Mouse (Mus musculus): ENCODE measurements around the gene Strn4.

The Strn4 gene

DNA sequence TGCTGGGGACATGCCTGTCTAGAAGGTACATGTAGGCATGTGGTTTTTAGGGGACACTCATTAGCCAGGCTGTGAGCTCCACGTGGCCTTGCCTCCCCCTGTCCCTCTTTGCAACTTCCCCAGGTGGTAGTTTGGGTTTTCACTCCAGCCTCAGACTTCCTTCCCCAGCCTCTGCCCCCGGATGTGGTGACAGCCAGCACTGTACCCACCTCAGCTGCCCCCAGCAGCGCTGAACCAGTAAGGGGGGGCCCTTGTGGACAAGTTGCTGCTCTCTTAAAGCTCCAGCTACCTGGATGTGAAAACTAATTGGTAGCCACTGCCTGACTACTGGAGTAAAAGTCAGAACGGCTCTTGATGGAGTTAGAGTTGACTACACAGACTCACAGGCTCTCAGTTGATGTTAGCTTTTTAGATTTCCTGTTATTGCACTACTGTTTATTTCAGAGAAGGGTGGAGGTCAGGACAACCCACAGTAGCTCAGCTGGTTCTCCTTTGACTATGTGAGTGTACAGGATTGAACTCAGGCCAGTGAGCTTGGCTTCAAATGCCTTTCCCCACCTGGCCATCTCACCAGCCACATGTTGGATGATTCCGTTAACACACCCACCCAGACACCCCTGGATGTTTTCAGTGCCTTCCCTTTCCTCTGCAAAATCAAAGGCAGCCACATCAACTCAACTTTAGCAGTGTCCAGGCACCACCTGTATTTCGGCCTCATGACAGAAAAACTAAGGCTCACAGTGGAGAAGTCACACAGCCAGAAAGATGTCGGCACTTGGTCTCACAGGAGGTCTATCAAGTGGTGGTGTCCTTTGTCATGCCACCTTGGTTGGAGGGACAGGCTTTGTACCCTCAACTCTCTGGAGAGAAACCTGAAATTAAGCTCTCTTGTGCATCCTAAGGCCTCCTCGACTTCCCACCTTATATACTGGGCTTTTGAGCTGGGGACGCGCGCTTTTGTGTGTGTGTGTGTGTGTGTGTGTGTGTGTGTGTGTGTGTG, 26.2 kb downstream of the Strn4 start:
- DNase-seq (ENCODE audit: low read depth), result peak; percentile 89

DNA sequence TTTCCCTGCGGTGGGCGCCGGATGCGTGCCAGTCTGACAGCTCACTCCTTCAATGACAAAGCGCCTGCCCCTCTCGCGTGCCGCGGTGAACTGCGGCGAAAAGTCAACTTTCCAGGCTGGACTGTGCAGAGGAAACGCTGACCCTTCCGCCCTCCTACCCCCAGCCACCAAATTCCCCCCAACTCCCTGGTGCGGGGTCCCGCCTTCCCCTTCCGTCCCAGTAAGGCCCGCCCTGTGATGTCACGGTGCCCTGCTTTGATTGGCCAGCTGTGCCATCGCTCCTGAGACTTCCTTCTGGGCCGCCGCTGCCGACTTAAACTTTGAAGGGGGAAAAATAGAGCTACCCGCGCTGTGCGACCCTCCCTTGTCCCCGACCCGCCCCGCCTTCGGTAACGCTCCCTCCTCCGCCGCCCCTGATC, 27.0 kb downstream of the Strn4 start, which contains the start of gene Prkd2:
Prkd2 (plus strand) TSS at position 258 of the 419 bp plus-strand sequence.
- peak; percentile 92 for DNase-seq (ENCODE audit: low read depth)

DNA sequence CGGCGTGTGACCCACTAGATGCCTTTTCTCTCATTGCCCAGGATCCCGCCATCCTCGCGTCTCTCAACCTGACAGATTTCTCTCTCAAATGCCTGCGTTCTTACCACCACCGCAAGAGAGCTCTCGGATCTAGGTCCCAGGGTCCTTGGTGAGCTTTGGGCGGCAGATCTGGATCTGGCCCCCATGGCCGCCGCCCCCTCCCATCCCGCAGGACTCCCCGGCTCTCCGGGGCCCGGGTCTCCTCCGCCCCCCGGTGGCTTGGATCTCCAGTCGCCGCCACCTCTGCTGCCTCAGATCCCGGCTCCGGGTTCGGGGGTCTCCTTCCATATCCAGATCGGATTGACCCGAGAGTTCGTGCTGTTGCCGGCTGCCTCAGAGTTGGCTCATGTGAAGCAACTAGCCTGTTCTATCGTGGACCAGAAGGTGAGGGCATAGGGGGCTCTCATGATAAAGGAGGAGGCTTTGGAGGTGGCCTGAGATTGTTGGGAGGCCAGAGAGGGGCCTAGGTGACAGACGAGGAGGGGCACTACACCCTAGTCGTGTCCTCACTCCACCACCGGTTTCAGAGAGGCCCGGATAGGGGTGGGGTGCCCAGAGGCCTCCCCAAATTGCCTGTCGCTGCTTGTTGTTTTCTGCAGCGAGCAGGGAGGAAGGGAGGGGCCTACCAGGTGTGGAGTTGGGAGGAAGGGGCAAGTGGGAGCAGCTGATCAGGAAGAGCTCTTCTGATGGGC, 27.9 kb downstream of the Strn4 start:
- peak; percentile 74 for DNase-seq (ENCODE audit: low read depth)

DNA sequence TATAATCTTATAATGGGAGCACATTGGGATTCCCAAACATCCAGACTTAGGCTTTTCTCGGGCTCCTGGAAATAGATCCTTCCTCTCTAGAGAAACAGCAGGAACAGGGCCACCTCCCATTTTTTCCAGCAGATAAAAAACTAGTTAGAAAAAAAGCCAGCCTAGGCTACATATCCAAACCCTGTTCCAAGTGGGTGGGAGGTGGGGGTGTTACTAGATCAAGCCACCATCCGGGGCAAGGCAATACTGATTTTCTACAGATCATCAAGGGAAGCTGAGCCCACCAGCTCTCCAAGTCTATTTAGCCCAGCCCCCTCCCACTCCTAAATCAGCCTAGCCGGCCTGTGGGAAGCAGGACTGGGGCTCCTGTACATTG, 29.0 kb downstream of the Strn4 start:
- peak; percentile 35 for DNase-seq (ENCODE audit: low read depth)

DNA sequence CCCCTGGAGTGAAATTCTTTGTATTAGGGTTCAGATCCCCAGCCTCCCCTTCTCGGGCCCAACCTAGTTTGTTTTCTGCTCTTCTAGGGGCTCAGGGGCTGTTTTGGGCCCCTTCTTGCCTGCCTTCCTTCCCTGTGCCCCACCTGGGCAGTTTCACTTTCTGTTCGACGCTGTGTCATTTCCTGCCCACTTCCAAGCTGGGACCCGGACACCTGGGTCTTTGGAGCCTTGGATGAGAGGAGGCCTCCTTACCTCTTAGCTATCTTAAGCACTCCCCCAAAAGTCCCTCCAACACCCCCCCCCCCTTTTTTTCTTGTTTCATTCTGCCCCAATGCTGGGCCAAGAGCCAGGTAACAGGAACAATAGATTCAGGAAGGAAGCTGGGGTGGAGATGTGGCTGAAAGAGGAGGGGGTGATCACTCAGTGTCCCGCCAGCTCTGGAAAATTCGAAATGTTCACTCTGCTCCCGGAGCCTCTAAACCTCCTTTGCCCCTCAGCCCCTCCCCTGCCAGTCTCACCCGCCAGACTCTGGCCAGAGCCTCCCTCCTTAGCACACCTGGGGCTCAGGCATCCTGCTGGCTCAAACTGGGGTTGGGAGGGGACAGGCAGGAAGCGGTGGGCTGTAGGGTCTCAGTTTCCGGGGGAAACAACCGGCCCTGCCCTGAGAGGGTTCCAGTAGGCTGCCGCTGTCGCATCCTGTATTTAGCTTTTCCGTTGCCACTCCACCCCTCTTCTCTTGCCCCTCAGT, 29.6 kb downstream of the Strn4 start:
- DNase-seq (ENCODE audit: low read depth), result peak; percentile 83

DNA sequence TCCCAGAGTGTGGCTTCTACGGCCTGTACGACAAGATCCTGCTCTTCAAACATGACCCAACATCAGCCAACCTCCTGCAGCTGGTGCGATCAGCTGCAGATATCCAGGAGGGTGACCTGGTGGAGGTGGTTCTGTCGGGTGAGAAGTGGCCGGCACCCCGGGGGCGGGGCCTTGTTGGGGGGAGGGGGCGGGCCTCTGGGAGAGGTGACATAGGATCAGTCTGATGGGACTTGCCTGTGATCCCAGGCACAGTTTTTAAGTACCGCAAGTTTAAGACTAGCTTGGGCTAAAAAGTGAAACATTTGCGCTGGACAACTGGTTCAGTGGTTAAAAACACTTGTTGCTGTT, 30.1 kb downstream of the Strn4 start:
- DNase-seq (ENCODE audit: low read depth), result no peak

DNA sequence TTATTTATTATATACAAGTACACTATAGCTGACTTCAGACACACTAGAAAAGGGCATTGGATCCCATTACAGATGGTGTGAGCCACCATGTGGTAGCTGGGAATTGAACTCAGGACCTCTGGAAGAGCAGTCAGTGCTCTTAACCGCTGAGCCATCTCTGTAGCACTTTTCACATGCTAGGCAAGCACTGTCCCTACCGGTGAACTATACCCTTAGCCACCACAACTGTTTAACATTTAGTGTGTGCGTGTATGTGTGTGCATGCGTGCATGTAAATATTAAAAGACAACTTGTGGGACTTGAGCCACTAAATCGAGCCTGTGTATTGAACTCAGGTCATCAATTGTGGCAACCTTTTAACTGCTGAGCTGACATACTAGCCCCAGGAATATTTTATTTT, 31.1 kb downstream of the Strn4 start:
- DNase-seq (ENCODE audit: low read depth), result no peak

DNA sequence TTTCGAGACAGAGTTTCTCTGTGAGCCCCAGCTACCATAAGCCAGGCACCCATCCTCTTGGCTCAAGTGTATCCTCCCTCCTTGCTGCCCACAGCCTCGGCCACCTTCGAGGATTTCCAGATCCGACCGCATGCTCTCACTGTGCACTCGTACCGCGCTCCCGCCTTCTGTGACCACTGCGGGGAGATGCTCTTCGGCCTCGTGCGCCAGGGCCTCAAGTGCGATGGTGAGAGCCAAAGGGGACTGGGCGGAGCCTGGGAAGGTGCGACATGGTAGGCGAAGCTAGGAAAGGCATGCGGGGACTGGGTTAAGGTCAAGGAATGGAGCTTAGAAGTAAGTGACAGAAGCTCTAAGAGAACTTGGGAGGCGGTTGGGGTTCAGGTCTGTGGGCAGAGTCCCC, 31.8 kb downstream of the Strn4 start:
- DNase-seq (ENCODE audit: low read depth), result no peak

DNA sequence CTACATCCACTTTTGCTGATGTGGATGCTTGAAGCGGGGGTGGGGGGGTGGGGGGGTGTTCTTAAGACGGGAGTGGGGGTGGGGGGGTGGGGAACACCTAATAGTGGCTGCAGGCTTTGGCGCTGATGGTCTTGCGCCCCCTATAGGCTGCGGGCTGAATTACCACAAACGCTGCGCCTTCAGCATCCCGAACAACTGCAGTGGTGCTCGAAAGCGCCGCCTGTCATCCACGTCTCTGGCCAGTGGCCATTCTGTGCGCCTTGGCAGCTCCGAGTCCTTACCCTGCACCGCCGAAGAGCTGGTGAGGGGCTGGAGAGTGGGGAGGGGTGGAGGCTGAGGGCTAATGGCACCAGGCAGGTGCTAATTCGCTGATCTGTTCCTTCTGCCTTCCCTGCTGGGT, 32.9 kb downstream of the Strn4 start:
- peak; percentile 70 for DNase-seq (ENCODE audit: low read depth)

DNA sequence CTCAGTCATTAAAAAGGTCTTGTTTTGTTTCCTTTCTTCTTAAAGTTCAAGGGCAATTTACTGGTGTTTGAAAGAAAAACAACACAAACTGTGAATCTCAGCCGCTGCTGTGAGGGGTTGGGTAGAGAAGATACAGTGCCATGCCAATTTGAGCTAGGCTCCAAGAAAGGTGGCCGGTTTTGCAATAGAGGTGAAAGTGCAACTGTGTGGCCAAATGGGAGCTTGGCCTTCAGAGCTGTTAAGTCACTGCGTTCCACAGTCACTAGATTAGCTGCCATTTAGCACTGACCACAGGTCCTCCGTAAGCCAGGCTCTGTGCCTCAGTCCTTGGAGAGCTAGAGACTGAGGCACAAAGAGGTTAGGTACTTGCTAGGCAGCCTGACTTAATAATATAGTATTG, 35.9 kb downstream of the Strn4 start:
- no peak for DNase-seq (ENCODE audit: low read depth)

DNA sequence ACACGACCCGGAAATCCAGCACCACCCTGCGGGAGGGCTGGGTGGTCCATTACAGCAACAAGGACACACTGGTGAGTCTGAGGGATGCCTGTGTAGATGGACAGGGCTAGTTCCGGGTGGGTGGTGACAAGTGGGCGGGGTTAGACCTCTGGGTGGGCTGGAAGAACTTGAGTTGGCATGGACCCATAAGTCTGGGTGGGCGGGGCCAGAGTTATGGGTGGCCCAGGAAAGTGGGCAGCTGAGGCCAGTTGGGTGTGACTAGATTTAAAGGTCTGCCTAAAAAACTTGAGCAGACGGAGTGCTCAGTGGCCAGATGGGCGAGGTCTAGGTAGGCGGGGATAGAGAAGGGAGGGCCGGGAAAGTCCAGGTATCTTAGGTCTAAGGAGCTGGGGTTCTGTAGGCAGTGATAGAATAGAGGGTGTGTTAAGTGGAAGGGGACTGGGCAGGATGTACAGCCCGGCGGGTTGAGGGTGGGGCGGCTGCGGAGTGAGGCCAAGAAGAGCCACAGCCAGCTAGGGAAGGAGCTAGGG, 37.7 kb downstream of the Strn4 start:
- no peak for DNase-seq (ENCODE audit: low read depth)

DNA sequence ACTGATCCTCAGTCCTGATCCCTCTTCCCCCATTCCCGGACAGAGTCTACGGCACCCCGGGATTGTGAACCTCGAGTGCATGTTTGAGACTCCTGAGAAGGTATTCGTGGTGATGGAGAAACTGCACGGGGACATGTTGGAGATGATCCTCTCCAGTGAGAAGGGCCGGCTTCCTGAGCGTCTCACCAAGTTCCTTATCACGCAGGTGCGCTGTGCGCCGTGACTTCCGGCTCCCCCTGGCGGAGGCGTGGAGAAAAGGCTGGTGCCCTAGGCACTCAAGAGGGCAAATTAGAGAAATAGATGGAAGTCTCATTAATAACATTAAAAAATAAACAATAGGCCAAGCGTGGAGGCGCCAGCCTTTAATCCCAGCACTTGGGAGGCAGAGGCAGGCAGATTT, 42.6 kb downstream of the Strn4 start:
- peak; percentile 74 for DNase-seq (ENCODE audit: low read depth)

DNA sequence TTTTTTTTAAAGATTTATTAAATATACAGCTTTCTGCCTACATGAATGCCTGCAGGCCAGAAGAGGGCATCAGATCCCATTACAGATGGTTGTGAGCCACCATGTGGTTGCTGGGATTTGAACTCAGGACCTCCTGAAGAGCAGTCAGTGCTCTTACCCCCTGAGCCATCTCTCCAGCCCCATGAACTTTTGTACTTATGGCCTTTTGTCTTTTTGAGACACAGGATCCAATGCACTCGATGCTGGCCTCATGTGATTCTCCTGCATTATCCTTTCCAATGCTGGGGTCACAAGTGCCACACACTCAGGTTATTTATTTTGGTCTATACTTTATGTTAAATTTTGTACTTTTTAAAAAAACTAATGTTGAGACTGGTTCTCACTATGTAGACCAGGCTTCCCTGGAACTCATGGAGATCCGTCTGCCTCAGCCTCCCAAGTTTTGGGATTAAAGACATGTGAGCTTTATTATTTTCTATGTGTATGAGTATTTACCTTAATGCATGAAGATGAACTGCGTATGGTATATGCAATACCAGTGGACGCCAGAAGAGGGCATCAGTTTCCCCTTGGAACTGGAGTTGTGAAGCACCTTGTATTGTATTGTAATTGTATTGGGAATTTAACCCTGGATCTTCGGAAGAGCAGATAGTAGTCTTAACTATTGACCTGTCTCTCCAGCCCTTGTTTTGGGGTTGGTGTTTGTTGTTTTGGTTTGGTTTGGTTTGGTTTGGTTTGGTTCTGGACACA, 44.4 kb downstream of the Strn4 start:
- peak; percentile 85 for DNase-seq (ENCODE audit: low read depth)

DNA sequence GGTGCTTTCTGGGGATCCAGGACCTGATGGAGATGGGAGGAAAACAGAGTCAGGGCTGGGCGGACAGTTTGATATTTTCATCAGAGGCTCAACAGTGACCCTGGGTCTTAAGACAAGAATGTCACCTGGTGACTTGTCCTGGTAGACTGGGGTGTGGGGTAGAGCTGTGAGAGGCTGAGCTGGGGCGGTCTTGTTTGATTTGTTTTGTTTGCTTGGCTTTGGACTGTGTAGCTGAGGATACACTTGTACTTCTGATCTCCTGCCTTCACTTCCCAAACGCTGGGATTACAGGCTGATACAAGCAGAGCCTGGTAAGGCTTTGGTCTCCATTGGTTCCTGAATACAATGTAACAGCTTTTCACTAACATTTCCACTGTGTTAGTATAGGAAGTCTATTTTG, 51.8 kb downstream of the Strn4 start:
- no peak for DNase-seq (ENCODE audit: low read depth)

DNA sequence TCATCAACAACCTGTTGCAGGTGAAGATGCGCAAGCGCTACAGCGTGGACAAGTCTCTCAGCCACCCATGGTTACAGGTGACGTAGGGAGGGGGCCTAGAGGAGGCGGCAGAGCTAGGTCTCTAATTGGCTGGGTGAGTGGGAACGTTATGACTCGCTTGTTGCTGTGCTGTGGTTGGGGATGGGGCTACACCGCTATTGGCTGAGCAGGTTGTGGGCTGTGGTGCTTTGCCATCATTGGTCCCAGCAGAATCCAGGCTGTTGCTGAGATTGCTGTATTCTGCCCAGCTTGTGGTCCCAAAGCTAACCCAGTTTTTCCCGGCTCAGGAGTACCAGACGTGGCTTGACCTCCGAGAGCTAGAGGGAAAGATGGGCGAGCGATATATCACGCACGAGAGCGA, 53.8 kb downstream of the Strn4 start:
- DNase-seq (ENCODE audit: low read depth), result no peak

DNA sequence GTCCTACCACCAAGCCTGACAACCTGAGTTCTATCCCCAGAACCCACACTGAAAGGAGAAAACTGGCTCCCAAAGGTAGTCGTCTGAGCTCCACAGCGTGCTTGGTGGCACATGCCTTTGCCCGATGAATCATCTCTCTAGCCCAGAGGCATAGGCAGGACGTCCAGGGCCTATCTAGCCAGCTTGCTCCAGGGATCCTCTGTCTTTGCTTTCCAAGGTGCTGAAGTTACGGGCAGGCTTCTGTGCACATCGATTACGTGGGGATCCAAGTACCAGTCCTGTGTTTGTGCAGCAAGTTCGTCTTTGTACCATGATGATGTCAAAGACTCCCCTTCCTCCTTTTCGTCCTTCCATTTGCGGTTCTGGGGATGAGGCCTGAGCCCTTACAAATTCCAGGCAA, 55.9 kb downstream of the Strn4 start:
- DNase-seq (ENCODE audit: low read depth), result no peak

DNA sequence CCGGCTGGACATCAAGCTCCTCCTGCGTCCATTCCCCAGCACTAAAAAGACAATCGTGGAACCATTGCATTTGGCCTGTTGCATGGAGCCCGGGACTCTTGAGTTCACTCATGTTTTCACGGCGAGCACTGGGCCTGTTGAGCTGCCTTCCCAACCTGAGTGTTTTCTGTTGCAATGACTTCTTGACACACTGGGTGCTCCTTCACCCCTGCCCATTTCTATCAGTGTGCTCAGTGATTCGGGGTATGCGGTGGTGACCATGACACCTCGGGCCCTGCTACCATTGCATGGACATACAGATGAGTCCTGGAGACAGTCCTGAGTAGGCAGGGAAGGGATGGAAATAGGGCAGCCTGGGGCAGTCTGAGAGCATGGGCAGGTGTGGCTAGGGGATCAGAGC, 56.8 kb downstream of the Strn4 start:
- DNase-seq (ENCODE audit: low read depth), result no peak

DNA sequence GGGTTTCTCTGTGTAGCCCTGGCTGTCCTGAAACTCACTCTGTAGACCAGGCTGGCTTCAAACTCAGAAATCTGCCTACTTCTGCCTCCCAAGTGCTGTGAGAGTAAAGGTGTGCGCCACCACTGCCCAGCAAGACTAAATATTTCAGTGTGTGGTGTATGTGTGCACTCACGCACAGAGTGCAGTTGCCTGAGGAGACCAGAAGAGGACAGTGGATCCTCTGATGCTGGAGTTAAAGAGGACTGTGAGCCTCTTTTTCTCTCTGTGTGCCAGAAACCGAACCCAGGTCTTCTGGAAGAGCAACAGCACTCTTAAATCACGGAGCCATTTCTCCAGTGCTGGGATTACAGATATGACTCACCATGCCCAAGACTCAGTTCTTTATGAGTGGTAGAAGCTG, 57.7 kb downstream of the Strn4 start:
- DNase-seq (ENCODE audit: low read depth), result peak; percentile 36

DNA sequence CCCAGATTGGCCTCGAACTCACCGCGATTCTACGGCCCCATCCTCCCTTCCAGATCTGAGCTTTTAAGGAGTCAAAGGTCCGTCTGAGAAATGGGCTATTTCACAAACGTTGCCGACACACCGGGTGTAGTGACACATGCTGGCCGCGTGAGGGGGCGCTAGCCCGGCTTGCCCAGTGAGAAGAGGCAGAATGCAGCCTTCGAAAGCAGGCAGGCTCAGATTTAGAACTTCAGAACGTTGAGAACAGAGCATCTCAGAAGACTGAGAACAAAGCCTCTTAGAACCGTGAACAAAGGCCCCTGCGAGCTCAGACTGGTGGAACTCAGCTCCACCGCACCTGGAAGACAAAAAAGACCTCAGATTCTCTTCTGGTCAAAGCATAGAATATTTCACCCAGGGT, 58.5 kb downstream of the Strn4 start:
- DNase-seq (ENCODE audit: low read depth), result peak; percentile 91

DNA sequence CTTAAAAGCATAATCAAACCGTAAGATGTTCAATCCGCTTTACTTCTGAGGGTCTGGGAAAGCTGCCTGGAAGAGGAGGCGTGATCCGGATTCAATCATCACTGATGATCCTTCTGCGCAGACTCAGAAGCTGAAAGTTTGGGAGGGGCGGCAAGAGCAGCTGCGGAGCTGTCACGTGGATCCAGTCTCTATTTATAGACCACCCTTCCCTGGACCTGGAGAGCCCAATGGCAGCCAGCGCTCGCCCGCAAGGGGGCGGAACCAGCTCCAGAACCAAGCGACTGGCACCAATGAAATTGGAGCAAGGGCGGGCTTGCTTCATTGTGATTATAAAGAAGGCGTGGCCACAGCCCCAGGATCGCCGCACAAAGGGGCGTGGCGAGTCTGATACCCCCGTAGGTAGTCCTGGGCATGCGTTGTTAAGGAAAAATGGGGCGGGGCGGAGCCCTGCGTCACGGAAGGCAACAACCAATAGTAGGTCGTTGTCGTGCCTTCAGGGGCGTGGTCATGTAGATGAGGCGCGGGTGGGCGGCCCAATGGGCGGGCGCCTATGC, 59.1 kb downstream of the Strn4 start:
- peak; percentile 100 for DNase-seq (ENCODE audit: low read depth)

DNA sequence AGATGAGACGGTGACA, 59.4 kb downstream of the Strn4 start, which contains the start of gene Dact3:
Dact3 (plus strand) TSS at position 8 of the 16 bp plus-strand sequence.
- no peak for DNase-seq (ENCODE audit: low read depth)

DNA sequence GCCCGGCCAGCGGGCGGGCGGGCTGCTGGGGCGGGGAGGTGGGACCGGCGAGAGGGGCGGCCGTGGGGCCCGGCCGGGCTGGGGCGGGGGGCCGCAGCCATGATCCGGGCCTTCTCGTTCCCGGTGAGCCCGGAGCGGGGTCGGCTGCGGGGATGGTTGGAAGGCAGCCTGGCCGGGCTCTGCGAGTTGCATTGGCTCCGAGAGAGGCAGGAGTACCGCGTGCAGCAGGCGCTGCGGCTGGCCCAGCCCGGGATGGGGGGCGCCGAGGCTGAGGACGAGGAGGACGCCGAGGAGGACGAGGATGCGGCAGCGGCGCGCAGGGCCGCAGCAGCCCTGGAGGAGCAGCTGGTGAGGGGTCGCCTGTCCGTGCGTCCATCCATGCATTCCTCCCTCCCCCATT, 59.6 kb downstream of the Strn4 start:
- no peak for DNase-seq (ENCODE audit: low read depth)

Data from induced T-regulatory cell, adult 2 months (primary cell).